ENCODE assay signal across 25 mouse cellular contexts in genomic region chr4:152825185-152825584, GRCm38 (mm10).
DNase-seq lines count a peak whose midpoint lies in the region; ATAC-seq lines count a peak whose summit lies in the region.
"Had no signal": no experiment of that assay in that cellular context is flagged by ENCODE, and none has a peak within 500 bp of the region (broad histone marks: within the 10 kb centered on the region; RNA-seq: fewer than 3 reads in every experiment).

No protein-coding gene starts in this region.

- H3K27ac ChIP-seq in hindbrain, embryonic 10.5 days, result peak overlapping the region; percentile 16; the same call in 1 of the 2 replicates
- no peak overlapping the region for H3K27ac ChIP-seq in hindbrain, embryonic 16.5 days (ENCODE audit: low read depth, low read length)
- no peak overlapping the region for H3K27ac ChIP-seq in midbrain, embryonic 14.5 days (replicated peaks; ENCODE audit: low read depth, low read length)
- H3K27ac ChIP-seq in midbrain, embryonic 15.5 days, result no peak overlapping the region
- no peak overlapping the region for H3K27ac ChIP-seq in embryonic facial prominence, embryonic 10.5 days (replicated peaks)
- H3K27ac ChIP-seq in neural tube, embryonic 15.5 days (replicated peaks), result no peak overlapping the region
- H3K27ac ChIP-seq: embryonic facial prominence, embryonic 13.5 days; gastrocnemius, adult 2 months; hindbrain, embryonic 12.5 days; left cerebral cortex, adult 2 months; liver, embryonic 13.5 days had no signal

- H3K36me3 ChIP-seq in hindbrain, embryonic 10.5 days, result no peaks in the 10 kb centered on the region
- H3K36me3 ChIP-seq in hindbrain, embryonic 16.5 days (ENCODE audit: control insufficient read depth, insufficient read depth, low read length), result no peaks in the 10 kb centered on the region
- H3K36me3 ChIP-seq in midbrain, embryonic 14.5 days (ENCODE audit: control insufficient read depth, insufficient read depth, low read length), result no peaks in the 10 kb centered on the region
- H3K36me3 ChIP-seq in midbrain, embryonic 15.5 days (replicated peaks), result no peaks in the 10 kb centered on the region
- H3K36me3 ChIP-seq in embryonic facial prominence, embryonic 10.5 days (replicated peaks), result no peaks in the 10 kb centered on the region
- no peaks in the 10 kb centered on the region for H3K36me3 ChIP-seq in neural tube, embryonic 15.5 days
- H3K36me3 ChIP-seq: embryonic facial prominence, embryonic 13.5 days; heart, embryonic 12.5 days; hindbrain, embryonic 12.5 days; liver, embryonic 13.5 days had no signal

- ATAC-seq in hindbrain, embryonic 16.5 days, result no peak
- no peak for ATAC-seq in midbrain, embryonic 14.5 days (ENCODE audit: low FRiP score, low TSS enrichment)
- ATAC-seq in midbrain, embryonic 15.5 days (replicated peaks), result no peak
- ATAC-seq in neural tube, embryonic 15.5 days (ENCODE audit: low FRiP score), result 0 out of 2 replicates have a peak, but pooled peaks have one; percentile 55
- ATAC-seq in activated CD4-positive, CD25-positive, alpha-beta regulatory T cell, adult 4 months, result no peak

- no peak overlapping the region for H3K9ac ChIP-seq in hindbrain, embryonic 16.5 days (ENCODE audit: low read depth, low read length)
- no peak overlapping the region for H3K9ac ChIP-seq in midbrain, embryonic 14.5 days (replicated peaks; ENCODE audit: low read length)
- H3K9ac ChIP-seq in midbrain, embryonic 15.5 days, result no peak overlapping the region
- no peak overlapping the region for H3K9ac ChIP-seq in neural tube, embryonic 15.5 days (replicated peaks)
- H3K9ac ChIP-seq: embryonic facial prominence, embryonic 13.5 days; heart, embryonic 12.5 days; hindbrain, embryonic 12.5 days; liver, embryonic 13.5 days had no signal

- H3K4me3 ChIP-seq in hindbrain, embryonic 10.5 days, result no peak overlapping the region
- H3K4me3 ChIP-seq in hindbrain, embryonic 16.5 days (ENCODE audit: low read length), result no peak overlapping the region
- no peak overlapping the region for H3K4me3 ChIP-seq in midbrain, embryonic 14.5 days (replicated peaks; ENCODE audit: low read depth, low read length)
- H3K4me3 ChIP-seq in midbrain, embryonic 15.5 days, result no peak overlapping the region
- H3K4me3 ChIP-seq in embryonic facial prominence, embryonic 10.5 days, result peak overlapping the region; percentile 24; the same call in 1 of the 2 replicates
- no peak overlapping the region for H3K4me3 ChIP-seq in neural tube, embryonic 15.5 days (replicated peaks)
- H3K4me3 ChIP-seq: embryonic facial prominence, embryonic 13.5 days; erythroblast, embryonic 14.5 days; gastrocnemius, adult 2 months; heart, embryonic 12.5 days; hindbrain, embryonic 12.5 days; left cerebral cortex, adult 2 months; liver, embryonic 13.5 days; megakaryocyte, embryonic 14.5 days; myocyte had no signal

- no peak overlapping the region for H3K4me2 ChIP-seq in hindbrain, embryonic 16.5 days (ENCODE audit: low read length)
- H3K4me2 ChIP-seq in midbrain, embryonic 14.5 days (ENCODE audit: low read length), result no peak overlapping the region
- H3K4me2 ChIP-seq in midbrain, embryonic 15.5 days, result no peak overlapping the region
- H3K4me2 ChIP-seq in neural tube, embryonic 15.5 days, result no peak overlapping the region
- H3K4me2 ChIP-seq: embryonic facial prominence, embryonic 13.5 days; heart, embryonic 12.5 days; hindbrain, embryonic 12.5 days; liver, embryonic 13.5 days had no signal

- H3K27me3 ChIP-seq in hindbrain, embryonic 10.5 days (ENCODE audit: insufficient read depth, poor library complexity, severe bottlenecking), result no peaks in the 10 kb centered on the region
- H3K27me3 ChIP-seq in hindbrain, embryonic 16.5 days (replicated peaks; ENCODE audit: control insufficient read depth, insufficient read depth, low read length), result no peaks in the 10 kb centered on the region
- no peaks in the 10 kb centered on the region for H3K27me3 ChIP-seq in midbrain, embryonic 14.5 days (ENCODE audit: control insufficient read depth, insufficient read depth, low read length)
- no peaks in the 10 kb centered on the region for H3K27me3 ChIP-seq in midbrain, embryonic 15.5 days (replicated peaks)
- no peaks in the 10 kb centered on the region for H3K27me3 ChIP-seq in embryonic facial prominence, embryonic 10.5 days (replicated peaks; ENCODE audit: low read depth, poor library complexity, severe bottlenecking)
- H3K27me3 ChIP-seq in neural tube, embryonic 15.5 days (replicated peaks), result no peaks in the 10 kb centered on the region
- H3K27me3 ChIP-seq: embryonic facial prominence, embryonic 13.5 days; hindbrain, embryonic 12.5 days; liver, embryonic 13.5 days; megakaryocyte, embryonic 14.5 days had no signal

- DNase-seq in hindbrain, embryonic 10.5 days (ENCODE audit: low spot score), result peak; percentile 13
- peak; percentile 20 for DNase-seq in midbrain, embryonic 14.5 days
- DNase-seq in embryonic facial prominence, embryonic 10.5 days (ENCODE audit: low spot score), result no peak
- no peak for DNase-seq in adrenal gland, postnatal 10 days
- DNase-seq: adrenal gland, postnatal 25 days; gastrocnemius, adult 2 months; heart, postnatal 10 days; kidney, adult 2 months; kidney, postnatal 10 days; liver, embryonic 13.5 days; lung, adult 2 months; lung, postnatal 36 days; right cerebral cortex, postnatal 25 days; thymus, postnatal 14 days had no signal

- H3K4me1 ChIP-seq in hindbrain, embryonic 10.5 days (replicated peaks), result peaks cover 14% of the 10 kb centered on the region
- H3K4me1 ChIP-seq in hindbrain, embryonic 16.5 days (ENCODE audit: control insufficient read depth, insufficient read depth, low read depth, low read length), result peaks cover 4% of the 10 kb centered on the region; the same call in 1 of the 2 replicates
- no peaks in the 10 kb centered on the region for H3K4me1 ChIP-seq in midbrain, embryonic 14.5 days (ENCODE audit: control insufficient read depth, insufficient read depth, low read length)
- H3K4me1 ChIP-seq in midbrain, embryonic 15.5 days, result peaks cover 6% of the 10 kb centered on the region; the same call in 1 of the 2 replicates
- peaks cover 10% of the 10 kb centered on the region for H3K4me1 ChIP-seq in embryonic facial prominence, embryonic 10.5 days
- peaks cover 26% of the 10 kb centered on the region; the same call in 1 of the 2 replicates for H3K4me1 ChIP-seq in neural tube, embryonic 15.5 days
- H3K4me1 ChIP-seq: embryonic facial prominence, embryonic 13.5 days; heart, embryonic 12.5 days; liver, embryonic 13.5 days; megakaryocyte, embryonic 14.5 days had no signal

- 16% methylated on average over 12 of the region's 12 CpGs for WGBS in hindbrain, embryonic 10.5 days
- WGBS in hindbrain, embryonic 16.5 days, result 22% methylated on average over 12 of the region's 12 CpGs
- WGBS in midbrain, embryonic 14.5 days, result 30% methylated on average over 12 of the region's 12 CpGs
- WGBS in midbrain, embryonic 15.5 days, result 22% methylated on average over 11 of the region's 12 CpGs
- WGBS in embryonic facial prominence, embryonic 10.5 days, result 30% methylated on average over 12 of the region's 12 CpGs
- 28% methylated on average over 12 of the region's 12 CpGs for WGBS in neural tube, embryonic 15.5 days

- H3K9me3 ChIP-seq in hindbrain, embryonic 10.5 days, result peaks cover 23% of the 10 kb centered on the region
- H3K9me3 ChIP-seq in hindbrain, embryonic 16.5 days (ENCODE audit: control insufficient read depth, low read length), result peaks cover 6% of the 10 kb centered on the region; the same call in 1 of the 2 replicates
- H3K9me3 ChIP-seq in midbrain, embryonic 14.5 days (ENCODE audit: control insufficient read depth, low read length), result peaks cover 7% of the 10 kb centered on the region; the same call in 1 of the 2 replicates
- H3K9me3 ChIP-seq in midbrain, embryonic 15.5 days, result no peaks in the 10 kb centered on the region
- H3K9me3 ChIP-seq in embryonic facial prominence, embryonic 10.5 days, result peaks cover 21% of the 10 kb centered on the region
- H3K9me3 ChIP-seq in neural tube, embryonic 15.5 days (replicated peaks), result no peaks in the 10 kb centered on the region

Comparison
In these comparisons a context has a peak if more than half of its experiments do, and no peak if none do; other contexts are left out.
1. DNase-seq: peak in hindbrain, embryonic 10.5 days (single experiment) and midbrain, embryonic 14.5 days (single experiment); none in embryonic facial prominence, embryonic 10.5 days (single experiment) and adrenal gland, postnatal 10 days (single experiment).